Mouse (Mus musculus) c-Kit-positive CD71-positive TER-119-negative erythroid progenitor cells, embryonic 14.5 days (primary cell): ENCODE measurements around the gene Haus6.
"Not testable (repeated sequence)": the region's sequence is repeated elsewhere in the genome, so short reads cannot be mapped to it uniquely, and the experiment has no call there.

Source experiments
- DNase-seq: peaks from one replicate; pipeline ENCODE4 v3.0.0-alpha.2; 2013; ENCODE audit warnings: low read depth

Haus6 gene

DNA sequence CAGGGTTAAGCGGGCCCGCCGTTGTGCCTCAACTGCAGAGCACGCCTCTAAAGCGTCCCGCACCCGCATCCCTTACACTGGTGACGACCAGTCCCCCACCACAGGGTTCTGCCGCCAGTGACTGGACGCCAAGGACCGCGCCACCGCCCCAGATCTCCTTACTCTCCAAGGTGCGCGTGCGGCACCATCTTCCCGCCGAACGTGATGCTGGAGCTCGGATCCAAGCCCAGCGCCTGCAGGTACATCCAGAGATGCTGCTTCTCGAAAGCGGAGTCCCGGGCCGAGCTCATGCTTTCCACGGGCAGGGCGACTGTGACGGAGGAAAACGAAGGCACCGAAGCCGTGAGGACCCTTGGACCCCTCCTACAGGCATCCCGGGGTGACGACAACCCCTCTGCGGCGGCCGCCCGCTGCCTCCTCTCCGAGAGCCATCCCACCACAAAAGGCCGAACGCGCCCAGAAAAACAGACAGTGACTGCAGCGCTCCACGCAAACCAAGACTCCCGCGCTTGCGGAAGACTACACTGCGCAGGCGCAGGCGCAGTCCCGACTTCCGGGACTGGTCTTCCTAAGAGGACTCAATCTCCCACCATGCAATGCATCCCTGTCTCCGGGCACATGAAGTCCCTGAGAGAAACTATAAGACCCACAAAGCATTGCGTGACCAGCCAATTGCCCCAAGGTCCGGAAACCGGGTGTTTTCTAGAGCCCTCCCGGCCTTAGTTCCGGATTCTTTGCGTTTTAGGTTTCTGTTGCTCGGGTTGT is at the start of gene Haus6:
Gene Haus6 (minus strand): TSS at position 532 of the 765 bp plus-strand sequence.
- peak; percentile 95 for DNase-seq

DNA sequence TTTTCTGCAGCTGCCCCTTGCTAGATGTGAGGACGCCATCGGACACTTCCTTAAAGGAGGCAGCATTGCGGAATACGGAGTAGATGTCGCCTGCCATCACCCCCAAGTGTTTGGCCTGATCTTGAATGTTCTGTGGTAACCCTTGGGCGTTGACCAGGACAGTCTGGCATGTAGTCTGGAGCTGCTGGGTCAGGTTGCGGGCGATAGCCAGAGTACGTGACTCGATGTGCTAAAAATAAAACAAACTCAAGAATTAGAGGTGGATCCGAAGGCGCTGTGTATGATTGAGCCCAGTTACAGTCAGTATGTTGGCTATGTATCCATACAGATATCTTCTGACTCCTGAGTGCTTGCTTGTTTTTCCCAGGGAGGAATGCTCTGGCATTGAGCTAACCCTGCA is 45.3 kb upstream of the Haus6 start:
- no peak for DNase-seq

DNA sequence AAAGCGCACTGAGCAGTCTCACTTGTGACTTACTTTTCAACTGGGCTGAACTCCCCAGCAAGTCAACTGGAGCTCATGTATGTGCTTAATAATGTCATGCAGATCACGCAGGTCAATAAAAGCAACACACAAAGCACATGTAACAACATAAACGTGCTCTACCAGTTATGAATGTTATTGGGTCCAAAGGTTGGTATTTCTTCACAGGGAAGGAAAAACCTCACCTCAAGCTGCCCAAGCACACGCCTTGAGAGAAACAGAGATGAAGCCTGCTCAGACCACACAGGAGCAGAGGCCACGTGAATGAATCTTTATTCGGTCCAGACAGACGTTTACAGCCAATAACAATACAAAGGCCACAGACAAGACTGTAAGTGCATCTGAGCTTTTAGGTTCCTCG is 44.6 kb upstream of the Haus6 start:
- not testable (repeated sequence) for DNase-seq

DNA sequence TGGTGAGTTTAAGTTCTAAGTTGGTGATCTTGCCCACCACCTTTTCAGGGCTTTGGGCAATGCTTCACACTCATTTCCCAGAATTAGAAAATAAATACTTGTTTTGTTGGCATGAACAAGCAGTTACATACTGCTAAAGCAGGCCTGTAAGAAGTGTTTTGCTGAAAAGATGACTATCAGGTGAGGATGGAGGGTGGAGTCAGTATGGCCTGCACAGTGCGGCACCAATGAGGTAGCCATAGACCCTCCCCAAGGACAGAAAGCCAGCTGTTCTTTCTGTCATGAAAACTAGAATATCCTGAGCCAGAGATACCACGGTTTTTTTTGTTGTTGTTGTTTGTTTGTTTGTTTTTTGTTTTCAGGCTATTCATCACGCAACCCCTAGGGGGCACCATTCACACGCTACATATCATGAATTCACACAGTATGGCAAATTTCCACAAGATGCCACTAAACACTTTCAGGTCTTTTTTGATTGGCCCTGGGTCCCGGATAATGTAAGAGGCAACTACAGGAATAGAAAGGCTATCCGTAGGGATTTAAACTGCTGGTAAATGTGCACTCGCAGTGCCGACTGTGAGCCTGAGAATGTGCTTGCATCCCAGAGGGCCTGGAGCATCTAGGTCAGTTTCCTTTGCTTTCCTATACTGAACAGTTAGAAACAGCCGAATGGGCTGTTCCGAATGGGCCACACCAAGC is 40.0 kb upstream of the Haus6 start:
- no peak for DNase-seq

DNA sequence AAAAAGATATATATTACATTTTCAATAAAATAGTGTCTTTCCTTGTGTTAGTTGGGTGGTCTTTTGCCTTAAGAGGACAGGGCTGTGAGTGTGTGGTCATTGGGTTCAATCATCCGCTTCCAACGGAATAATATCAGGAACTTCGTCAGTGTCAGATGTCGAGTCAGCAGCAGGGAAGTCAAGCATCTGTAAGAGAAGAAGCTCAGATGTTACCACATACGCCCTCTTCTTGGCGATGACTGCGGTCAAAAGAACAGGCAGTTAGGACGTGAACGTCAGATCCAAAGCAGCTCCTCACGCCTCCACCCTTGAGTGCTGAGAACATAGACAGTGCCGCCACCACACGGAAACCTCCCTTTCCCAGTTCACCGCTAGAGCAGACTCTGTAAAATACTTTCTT is 36.5 kb upstream of the Haus6 start:
- not testable (repeated sequence) for DNase-seq

DNA sequence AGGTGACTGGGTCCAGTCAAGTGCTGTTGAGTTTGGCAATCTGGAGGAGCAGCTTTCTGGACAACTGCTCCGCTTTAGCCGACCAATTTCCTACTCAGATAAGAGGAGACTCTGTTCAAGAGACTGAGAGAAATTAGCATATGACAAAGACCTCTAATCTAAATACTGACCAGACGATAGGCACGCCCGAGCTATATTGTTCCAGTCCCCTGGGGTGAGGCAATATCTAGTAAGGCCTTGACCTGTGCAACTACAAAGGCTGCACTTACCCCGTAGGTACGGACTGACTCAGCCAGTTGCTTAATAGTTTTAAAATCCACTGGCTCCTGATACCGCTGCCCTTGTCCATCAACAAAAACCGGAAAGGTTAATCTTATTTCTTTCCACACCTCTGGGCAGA is 25.7 kb upstream of the Haus6 start:
- DNase-seq, result not testable (repeated sequence)

DNA sequence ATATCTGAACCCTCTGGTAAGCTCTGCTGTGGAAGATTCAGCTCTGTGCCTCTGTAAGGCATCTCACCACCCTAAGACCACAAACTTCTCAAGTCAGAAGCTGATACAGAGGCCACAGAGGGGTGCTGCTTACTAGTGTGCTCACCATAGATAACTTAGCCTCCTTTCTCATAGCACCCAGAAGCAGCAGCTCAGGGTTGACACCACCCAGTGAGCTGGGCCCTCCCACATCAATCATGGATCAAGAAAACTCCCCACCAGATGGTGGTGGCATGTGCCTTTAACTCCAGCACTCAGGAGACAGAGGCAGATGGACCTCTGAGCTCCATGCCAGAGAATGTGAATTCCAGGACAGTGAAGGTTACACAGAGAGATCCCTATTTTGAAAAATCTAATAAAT is 23.0 kb upstream of the Haus6 start:
- not testable (repeated sequence) for DNase-seq

DNA sequence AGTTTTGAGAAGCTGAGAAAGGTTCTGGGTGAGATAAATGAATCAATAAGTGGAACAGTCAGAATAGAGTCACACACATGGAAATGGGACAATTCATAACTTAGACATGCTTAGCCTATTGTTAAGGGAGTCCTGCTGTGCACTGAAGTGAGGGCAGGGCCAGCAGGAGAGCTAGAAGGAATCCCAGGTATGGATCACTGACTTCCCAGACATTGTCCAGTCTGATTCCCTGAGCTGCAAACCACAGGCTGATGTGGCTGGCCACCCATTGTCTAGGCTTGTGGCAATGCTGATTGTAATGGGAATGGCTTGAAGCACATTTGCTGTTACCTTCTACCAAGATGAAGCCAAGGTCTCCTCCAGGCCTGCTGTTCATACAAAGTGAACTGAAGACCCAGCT is 22.5 kb upstream of the Haus6 start:
- not testable (repeated sequence) for DNase-seq

DNA sequence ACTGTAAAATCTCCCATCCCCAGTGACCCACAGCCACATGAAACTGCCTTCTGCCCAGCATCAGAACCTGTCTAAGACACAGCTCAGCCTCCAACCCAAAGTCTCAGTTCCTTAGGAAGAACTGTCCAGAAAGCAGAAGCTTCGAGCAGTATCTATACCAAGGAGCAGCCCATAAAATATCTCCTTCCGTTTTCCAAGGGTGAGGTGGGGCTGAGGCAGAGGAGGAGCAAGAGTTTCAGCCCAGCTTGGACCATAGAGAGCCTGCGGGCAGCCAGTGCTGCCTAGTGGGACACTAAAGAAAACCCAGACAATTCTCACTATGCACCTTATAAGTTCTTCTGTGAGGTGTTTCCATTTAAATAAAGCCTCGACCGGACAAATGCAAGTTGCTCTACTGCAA is 20.7 kb upstream of the Haus6 start:
- DNase-seq, result not testable (repeated sequence)

DNA sequence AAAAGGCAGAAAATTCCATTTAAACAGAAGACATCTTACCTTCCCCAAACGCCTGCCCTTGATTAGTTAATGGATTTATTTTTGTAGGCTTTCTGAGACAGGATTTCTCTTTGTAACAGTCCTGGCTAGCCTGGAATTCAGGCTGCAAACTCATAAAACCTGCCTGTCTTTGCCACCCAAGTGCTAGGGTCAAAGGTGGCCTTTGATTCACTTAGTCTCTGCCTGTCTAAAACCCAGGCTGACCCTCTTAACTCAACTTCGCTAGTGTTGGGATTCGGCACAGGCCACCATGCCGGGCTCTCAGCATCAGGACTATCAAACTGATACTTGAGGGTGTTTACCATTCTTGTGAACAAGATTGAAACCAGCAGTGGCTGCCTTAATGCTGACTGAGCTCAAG is 20.0 kb upstream of the Haus6 start:
- no peak for DNase-seq

DNA sequence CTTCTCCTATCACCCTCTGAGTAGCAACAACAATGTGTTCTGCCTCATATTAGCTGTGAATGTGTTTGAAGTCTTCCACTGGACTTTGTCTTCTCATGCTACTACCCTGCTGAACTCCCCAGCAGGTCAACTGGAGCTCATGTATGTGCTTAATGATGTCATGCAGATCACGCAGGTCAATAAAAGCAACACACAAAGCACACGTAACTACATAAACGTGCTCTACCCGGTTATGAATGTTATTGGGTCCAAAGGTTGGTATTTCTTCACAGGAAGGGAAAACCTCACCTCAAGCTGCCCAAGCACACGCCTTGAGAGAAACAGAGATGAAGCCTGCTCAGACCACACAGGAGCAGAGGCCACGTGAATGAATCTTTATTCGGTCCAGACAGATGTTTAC is 14.6 kb upstream of the Haus6 start:
- not testable (repeated sequence) for DNase-seq

DNA sequence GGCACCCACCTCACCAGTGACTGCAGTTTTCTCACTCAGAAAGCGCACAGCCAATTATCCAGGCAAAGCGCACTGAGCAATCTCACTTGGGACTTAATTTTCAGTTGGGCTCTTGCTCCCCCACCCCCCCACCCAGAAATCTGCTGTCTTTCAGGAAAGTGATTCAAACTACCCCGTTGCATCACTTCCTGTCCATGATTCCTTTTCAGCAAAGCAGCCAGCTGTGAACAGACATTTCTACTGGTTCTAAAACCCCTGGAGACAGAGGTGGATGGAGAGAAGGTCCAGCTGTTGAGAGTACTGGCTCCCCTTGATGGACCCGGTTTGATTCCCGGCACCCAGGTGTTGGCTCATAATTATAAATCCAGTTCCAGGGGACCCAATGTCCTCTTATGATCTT is 13.6 kb upstream of the Haus6 start:
- DNase-seq, result no peak

DNA sequence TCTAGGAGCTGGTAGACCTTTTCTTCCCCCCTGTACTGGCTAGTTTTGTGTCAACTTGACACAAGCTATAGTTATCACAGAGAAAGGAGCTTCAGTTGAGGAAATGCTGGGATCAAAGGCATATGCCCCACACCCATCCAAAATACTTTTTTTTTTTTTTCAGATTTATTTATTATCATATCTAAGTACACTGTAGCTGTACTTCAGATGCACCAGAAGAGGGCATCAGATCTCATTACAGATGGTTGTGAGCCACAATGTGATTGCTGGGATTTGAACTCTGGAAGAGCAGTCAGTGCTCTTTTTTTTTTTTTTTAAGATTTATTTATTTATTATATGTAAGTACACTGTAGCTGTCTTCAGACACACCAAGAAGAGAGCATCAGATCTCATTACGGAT is 10.7 kb upstream of the Haus6 start:
- not testable (repeated sequence) for DNase-seq

DNA sequence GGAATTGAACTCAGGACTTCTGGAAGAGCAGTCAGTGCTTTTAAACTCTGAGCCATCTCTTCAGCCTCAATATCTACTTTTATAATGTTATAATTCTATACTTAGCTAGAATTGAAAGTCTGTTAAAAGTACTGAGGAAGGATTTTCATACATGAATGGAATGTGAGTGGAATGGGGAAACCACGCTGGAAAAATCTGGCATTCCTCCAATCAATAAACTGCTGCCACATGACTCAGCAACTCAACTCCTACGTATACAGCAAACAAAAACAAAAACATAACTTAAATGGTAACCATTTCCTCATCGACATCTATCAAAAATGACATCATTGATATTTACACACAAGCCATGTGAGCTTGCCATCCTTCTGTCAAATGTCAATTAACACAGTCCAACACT is 10.3 kb upstream of the Haus6 start:
- no peak for DNase-seq

DNA sequence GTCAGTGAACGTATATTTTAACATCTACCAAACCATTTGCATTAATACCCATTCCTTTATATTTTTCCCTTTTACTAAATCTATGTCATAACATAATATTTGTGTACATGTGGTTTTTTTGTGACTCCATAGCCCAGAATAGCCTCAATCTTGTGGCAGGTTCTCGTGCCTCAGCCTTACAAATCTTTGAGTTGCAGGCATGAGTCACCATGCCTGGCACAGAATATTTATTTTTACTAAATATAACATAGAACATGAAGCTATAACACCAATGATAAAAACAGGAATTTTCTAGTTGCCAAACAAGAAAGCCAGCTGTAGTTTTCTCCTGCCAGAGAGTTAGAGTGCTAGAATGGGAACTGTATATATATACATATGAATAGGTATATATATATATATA is 8.7 kb upstream of the Haus6 start:
- DNase-seq, result no peak

DNA sequence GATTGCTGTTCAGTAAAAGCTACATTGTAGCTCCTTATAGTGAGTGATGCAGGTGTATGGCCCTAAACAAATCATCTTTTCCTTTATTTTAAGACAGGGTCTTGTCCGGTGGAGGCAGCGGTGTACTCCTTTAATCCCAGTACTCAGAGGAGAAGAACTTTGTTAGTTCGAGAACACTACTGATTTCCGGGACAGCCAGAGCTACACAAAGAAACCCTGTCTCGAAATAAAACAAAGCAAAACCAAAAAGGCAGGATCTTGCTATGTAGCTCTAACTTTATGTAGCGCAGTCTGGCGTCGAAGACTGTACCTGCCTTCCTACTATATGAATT is 400 bp upstream of the Haus6 start:
- DNase-seq, result no peak

DNA sequence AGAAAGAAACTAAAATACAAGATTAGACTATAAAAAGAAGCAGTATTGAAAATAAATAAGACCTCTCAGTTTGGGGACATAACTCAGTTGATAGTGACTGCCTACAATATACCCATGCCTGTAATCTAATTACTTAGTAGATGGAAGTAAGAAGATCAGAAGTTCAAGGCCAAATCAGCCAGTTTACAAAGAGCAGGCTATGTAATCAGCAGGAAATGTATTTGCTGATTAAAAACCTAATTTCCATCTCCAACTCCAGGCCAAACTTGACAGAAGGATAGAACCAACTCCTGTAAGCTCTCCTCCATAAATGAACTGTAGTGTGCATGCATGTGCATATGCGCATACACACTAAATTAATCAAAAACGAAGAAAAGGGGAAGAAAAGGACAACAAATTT is 20.6 kb downstream of the Haus6 start:
- DNase-seq, result no peak

DNA sequence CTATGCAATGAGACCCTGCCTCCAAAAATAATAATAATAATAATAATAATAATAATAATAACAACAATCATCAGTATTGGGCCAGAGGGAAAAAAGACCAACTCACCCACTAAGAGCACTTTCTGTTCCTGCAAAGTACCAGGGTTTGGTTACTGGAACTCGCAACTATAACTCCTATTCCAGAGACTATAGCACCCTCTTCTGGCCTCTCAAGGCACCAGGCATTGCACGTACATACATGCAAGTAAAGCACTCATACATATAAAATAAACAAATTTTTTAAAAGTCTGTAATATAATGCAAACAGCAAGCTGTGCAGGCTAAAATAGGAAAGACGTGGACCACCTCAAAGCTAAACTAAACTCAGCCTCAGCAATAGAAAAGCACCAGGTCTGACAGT is 23.6 kb downstream of the Haus6 start:
- no peak for DNase-seq

DNA sequence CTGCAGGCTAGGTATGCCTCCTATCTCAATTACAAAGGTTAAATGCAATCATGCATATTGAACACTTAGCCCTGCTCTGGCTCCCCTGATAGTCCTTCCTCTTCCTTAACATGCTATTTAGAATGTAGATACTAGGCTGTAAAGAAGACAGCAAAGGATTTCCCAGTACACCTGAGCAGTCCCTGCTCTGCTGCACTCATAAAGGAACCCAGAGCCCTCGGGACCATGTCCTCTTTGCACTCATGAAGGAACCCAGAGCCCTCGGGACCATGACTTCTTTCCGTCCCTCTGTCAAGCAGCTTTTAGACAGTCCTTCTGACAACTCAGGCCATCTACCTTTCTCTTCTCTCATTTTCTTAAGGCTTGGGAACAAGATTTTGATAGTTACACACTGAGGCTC is 31.3 kb downstream of the Haus6 start:
- no peak for DNase-seq

DNA sequence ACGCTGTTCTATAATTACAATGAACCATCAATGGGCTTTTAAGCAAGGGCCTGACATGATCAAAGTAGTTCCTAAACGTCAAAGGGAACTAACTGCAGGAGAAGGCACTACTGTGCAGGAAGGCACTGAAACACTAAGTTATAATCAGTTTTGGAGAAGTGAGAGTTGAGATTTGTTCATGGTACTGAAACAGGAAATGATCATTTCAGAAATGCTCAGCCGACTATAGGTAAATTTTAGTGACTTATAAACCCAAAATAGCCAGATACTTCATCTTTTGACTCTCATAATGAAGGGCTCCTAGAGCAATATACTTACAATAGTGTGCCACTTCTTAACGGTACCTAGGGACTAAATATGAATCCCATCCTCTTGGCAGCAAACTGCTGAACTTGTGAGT is 31.8 kb downstream of the Haus6 start:
- DNase-seq, result no peak

DNA sequence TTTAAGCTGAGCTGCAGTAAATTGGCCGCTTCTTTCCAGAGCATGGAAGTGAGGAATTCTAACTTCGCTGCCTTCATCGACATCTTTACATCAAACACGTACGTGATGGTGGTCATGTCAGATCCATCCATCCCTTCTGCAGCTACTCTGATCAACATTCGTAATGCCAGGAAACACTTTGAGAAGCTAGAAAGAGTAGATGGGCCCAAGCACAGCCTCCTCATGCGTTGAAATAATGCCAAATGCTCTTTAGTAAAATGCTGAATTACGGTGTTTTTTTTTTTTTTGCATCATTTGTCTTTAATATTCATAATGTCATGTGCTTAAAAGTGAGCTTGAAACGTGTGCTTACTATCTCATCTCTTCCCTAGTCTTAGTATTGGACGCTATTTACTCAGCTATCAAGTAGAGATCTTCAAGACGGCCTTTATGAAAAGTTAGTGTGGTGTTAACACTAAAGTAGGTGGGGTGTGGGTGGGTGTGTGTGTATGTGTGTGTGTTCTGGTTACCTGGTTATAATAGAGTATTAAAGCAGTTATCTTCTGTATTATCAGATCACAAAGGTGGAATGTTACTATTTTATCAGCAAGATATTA is 35.1 kb downstream of the Haus6 start:
- peak; percentile 14 for DNase-seq

DNA sequence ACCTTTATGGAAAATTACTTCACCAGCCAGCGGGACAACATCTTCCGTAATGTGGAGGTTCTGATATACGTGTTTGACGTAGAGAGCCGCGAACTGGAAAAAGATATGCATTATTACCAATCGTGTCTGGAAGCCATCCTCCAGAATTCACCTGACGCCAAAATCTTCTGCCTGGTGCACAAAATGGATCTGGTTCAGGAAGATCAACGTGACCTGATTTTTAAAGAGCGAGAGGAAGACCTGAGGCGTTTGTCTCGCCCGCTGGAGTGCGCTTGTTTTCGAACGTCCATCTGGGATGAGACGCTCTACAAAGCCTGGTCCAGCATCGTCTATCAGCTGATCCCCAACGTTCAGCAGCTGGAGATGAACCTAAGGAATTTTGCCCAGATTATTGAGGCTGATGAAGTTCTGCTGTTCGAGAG is 35.7 kb downstream of the Haus6 start:
- peak; percentile 36 for DNase-seq

DNA sequence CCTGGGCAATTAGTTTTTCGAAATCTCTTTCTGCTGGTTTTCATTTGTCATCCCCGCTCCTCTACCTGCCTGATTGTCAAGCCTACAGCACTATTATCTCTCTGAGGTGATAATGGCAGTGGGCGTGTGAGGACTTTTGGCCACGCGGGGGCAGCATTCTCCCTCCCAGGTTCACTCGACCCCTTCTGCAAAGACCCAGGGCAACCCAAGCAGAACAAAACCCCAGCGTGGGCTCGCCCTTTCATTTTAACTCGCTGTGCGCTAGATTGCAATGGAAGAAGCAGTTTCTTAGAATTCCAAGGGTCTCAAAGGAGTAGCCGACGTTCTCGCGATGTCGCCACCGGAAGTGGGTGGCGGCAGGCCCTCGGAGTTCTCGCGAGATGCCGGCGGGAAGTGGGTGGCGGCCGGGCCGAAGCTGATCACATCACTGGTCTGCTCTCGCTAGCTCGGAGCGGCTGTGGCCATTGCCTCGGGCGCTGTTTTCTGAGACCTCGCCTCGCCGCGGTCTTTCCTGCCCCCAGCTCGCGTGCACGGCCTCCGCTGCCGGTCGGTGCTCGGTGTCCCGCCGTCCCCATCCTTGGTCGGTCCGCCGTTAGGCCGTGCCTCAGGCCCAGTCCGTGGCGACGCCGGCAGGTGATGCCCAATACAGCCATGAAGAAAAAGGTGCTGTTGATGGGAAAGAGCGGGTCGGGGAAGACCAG is 36.4 kb downstream of the Haus6 start, which contains the start of gene Rraga:
Gene Rraga (plus strand): TSS at position 386 of the 701 bp plus-strand sequence.
- DNase-seq, result peak; percentile 91
